Mouse (Mus musculus): ENCODE measurements at regions not wholly inside any gene's neighbourhood (a gene's known extent, or its start where the extent isn't known, plus 50 kb on each side); places are given as distances from the start of the nearest gene placed in this dataset.

DNA sequence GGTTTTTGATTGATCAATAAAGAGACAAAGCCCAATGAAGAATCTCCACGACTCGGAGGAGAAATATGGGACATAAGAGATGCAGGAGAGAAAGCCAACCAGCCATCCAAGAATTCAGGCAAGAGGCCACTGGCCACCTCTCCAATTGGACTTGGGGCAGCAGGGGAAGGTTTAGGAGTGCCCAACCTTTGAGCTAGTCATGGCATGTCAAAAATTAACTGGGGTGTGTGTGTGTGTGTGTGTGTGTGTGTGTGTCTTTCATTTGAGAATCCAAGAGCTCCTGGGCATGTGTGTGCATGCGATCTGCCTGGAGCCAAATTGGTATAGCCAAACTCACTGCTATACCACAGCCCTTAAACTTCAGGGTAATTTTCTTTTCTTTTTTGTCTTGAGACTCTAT lies 51.6 kb upstream of the Cecr2 start:
- no peak for ATAC-seq (ENCODE audit: low FRiP score, low TSS enrichment)
- H3K4me1 ChIP-seq (ENCODE audit: control insufficient read depth, insufficient read depth, low read length), result no peaks in the 10 kb centered on the region

DNA sequence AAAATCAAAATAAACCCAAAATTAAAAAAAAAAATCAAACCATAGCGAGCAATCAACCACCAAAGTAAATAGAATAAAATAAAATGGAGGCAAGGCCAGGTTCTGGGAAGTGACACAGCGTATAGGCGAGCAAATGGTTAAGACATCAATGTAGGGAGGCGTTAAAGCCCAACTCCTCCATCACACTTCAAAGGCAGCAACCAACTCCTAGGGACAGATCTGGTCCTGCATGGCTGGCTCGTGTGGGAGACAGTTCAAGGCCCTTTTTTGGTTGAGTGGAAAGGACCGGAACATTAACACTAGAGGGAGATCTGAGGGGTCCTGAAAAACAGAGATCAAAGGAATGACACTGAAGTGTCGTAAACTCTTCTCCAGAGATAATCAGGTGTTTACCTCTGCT lies 53.8 kb upstream of the Cecr2 start:
- 20% methylated on average over 7 of the region's 7 CpGs for WGBS
- H3K9ac ChIP-seq (ENCODE audit: low read depth, low read length), result no peak overlapping the region
- no peaks in the 10 kb centered on the region for H3K27me3 ChIP-seq (ENCODE audit: control insufficient read depth, insufficient read depth, low read length)
- no peaks in the 10 kb centered on the region for H3K36me3 ChIP-seq (ENCODE audit: control insufficient read depth, insufficient read depth, low read length)
- no peak overlapping the region for H3K4me3 ChIP-seq (ENCODE audit: low read length)
- ATAC-seq (ENCODE audit: low FRiP score, low TSS enrichment), result peak; percentile 83
- H3K9me3 ChIP-seq (ENCODE audit: control insufficient read depth, low read length), result no peaks in the 10 kb centered on the region
- H3K4me1 ChIP-seq (ENCODE audit: control insufficient read depth, insufficient read depth, low read length), result no peaks in the 10 kb centered on the region
- H3K4me2 ChIP-seq (replicated peaks; ENCODE audit: low read depth, low read length), result no peak overlapping the region
- no peak overlapping the region for H3K27ac ChIP-seq (ENCODE audit: low read depth, low read length)

More for the DNA sequence above, 51.6 kb upstream of the Cecr2 start:
- H3K9ac ChIP-seq (ENCODE audit: low read depth, low read length), result no peak overlapping the region
- no peaks in the 10 kb centered on the region for H3K27me3 ChIP-seq (ENCODE audit: control insufficient read depth, insufficient read depth, low read length)
- WGBS, result 93% methylated on average over 3 of the region's 3 CpGs
- no peaks in the 10 kb centered on the region for H3K9me3 ChIP-seq (ENCODE audit: control insufficient read depth, low read length)
- no peak overlapping the region for H3K4me2 ChIP-seq (replicated peaks; ENCODE audit: low read depth, low read length)
- H3K27ac ChIP-seq (ENCODE audit: low read depth, low read length), result no peak overlapping the region
- H3K36me3 ChIP-seq (ENCODE audit: control insufficient read depth, insufficient read depth, low read length), result no peaks in the 10 kb centered on the region
- H3K4me3 ChIP-seq (ENCODE audit: low read length), result no peak overlapping the region

DNA sequence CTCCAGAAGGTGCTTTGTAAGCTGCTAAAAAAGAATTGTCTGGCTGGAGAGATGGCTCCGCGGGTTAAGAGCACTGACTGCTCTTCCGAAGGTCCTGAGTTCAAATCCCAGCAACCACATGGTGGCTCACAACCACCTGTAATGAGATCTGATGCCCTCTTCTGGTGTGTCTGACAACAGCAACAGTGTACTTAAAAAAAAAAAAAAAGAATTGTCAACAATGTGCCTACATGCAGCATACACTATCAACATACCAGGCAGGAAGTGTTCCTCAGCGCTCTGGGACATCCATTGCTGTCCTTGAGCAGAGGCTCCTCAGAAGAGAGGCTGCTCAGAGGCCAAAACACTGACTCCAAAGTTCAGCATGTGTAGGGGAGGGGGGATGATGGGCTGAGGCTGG lies 56.3 kb upstream of the Cecr2 start:
- no peak for ATAC-seq (ENCODE audit: low FRiP score, low TSS enrichment)
- 86% methylated on average over 4 of the region's 4 CpGs for WGBS
- H3K4me3 ChIP-seq (ENCODE audit: low read length), result no peak overlapping the region
- no peaks in the 10 kb centered on the region for H3K27me3 ChIP-seq (ENCODE audit: control insufficient read depth, insufficient read depth, low read length)
- H3K9me3 ChIP-seq (ENCODE audit: control insufficient read depth, low read length), result no peaks in the 10 kb centered on the region
- H3K27ac ChIP-seq (ENCODE audit: low read depth, low read length), result no peak overlapping the region
- no peaks in the 10 kb centered on the region for H3K36me3 ChIP-seq (ENCODE audit: control insufficient read depth, insufficient read depth, low read length)
- H3K4me1 ChIP-seq (ENCODE audit: control insufficient read depth, insufficient read depth, low read length), result no peaks in the 10 kb centered on the region
- H3K9ac ChIP-seq (ENCODE audit: low read depth, low read length), result no peak overlapping the region
- no peak overlapping the region for H3K4me2 ChIP-seq (replicated peaks; ENCODE audit: low read depth, low read length)

DNA sequence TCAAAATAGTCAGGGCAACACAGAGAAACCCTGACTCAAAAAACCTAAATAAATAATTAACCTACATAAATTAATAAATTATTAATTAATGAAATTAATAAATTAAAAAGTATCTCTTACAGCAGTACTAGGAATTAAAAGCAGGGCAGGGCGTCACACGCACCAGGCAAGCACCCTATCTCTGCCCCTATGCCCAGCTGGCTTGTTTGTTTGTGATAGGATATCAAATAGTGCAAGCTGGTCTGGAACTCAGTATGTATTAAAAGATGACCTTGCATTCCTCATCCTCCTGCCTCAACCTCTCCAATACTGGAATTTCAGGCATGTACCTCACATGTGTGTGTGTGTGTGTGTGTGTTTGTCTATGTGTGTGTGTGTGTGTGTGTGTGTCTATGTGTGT lies 60.7 kb upstream of the Cecr2 start:
- Histone ChIP-seq H3K36me3 (ENCODE audit: control insufficient read depth, insufficient read depth, low read length) (no peaks in the 10 kb centered on the region), H3K4me2 (replicated peaks; ENCODE audit: low read depth, low read length) (no peak overlapping the region), H3K27ac (ENCODE audit: low read depth, low read length) (no peak overlapping the region), H3K9me3 (ENCODE audit: control insufficient read depth, low read length) (no peaks in the 10 kb centered on the region), H3K27me3 (ENCODE audit: control insufficient read depth, insufficient read depth, low read length) (no peaks in the 10 kb centered on the region), H3K4me3 (ENCODE audit: low read length) (no peak overlapping the region), H3K9ac (ENCODE audit: low read depth, low read length) (no peak overlapping the region), H3K4me1 (ENCODE audit: control insufficient read depth, insufficient read depth, low read length) (no peaks in the 10 kb centered on the region)
- no peak for ATAC-seq (ENCODE audit: low FRiP score, low TSS enrichment)
- WGBS, result 93% methylated on average over 2 of the region's 2 CpGs

DNA sequence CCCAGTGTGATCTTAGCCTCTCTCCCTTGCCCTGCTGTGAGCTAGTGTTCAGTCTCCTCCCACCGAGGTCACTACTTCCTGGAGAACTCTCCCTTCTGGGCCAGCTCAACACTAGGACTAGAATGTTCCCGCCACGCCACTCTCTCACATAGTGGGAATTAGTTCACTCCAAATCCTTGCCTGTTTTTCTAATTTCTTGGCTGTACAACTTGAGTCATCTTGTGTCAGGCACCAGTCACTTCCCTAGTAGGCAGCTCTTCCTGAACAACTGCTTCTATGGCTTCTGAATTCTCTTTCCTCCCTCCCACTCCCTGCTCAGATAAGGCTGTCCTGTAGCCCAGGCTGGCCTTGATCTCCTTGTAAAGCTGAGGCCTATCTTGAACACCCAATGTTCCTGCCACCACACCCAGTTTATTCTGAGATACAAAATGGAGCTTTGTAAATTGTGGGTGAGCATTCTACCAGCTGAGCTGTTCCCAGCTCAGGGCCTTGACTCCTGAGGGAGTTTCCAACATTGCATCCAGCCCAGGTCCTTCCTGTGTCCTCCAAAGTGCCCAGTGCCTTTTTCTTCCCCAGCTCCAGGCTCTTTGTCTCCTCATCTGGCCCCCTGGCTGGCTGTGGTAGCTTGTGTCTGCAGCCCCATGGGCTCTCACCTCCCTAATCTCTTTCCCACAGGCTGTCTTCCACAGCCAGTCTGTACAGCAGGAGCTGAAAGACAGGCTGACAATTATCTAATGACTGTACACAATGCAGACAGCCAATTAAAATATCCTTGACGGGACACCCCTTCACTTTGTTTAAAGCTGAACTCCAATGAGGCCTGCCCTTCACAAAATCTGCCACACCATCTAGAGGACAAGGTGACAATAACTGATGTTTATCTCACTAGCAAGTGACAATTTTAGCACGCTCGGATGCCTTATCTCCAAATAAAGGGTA lies 61.9 kb upstream of the Cecr2 start:
- WGBS, result 48% methylated on average over 6 of the region's 6 CpGs
- H3K36me3 ChIP-seq (ENCODE audit: control insufficient read depth, insufficient read depth, low read length), result no peaks in the 10 kb centered on the region
- H3K4me2 ChIP-seq (replicated peaks; ENCODE audit: low read depth, low read length), result no peak overlapping the region
- H3K27ac ChIP-seq (ENCODE audit: low read depth, low read length), result no peak overlapping the region
- no peaks in the 10 kb centered on the region for H3K4me1 ChIP-seq (ENCODE audit: control insufficient read depth, insufficient read depth, low read length)
- H3K4me3 ChIP-seq (ENCODE audit: low read length), result no peak overlapping the region
- no peaks in the 10 kb centered on the region for H3K27me3 ChIP-seq (ENCODE audit: control insufficient read depth, insufficient read depth, low read length)
- no peak for ATAC-seq (ENCODE audit: low FRiP score, low TSS enrichment)
- no peaks in the 10 kb centered on the region for H3K9me3 ChIP-seq (ENCODE audit: control insufficient read depth, low read length)
- no peak overlapping the region for H3K9ac ChIP-seq (ENCODE audit: low read depth, low read length)

DNA sequence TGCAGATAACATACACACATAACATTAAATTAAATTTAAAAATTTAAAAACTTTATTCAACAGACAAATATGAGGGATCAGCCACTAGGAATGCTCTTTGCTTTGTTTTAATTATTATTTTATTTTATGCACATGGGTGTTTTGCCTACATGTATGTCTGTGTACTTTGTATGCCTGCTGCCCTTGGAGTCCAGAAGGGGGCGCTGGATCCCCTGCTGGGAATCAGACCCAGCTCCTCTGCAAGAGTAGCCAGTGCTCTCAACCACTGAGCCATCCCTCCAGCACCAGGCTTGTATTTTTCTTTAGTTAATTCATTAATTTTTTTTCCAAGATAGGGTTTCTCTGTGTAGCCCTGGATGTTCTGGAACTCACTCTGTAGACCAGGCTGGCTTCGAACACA lies 62.7 kb upstream of the Cecr2 start:
- Histone ChIP-seq H3K27me3 (ENCODE audit: control insufficient read depth, insufficient read depth, low read length) (no peaks in the 10 kb centered on the region), H3K4me3 (ENCODE audit: low read length) (no peak overlapping the region), H3K27ac (ENCODE audit: low read depth, low read length) (no peak overlapping the region), H3K9me3 (ENCODE audit: control insufficient read depth, low read length) (no peaks in the 10 kb centered on the region), H3K4me1 (ENCODE audit: control insufficient read depth, insufficient read depth, low read length) (no peaks in the 10 kb centered on the region), H3K9ac (ENCODE audit: low read depth, low read length) (no peak overlapping the region), H3K4me2 (replicated peaks; ENCODE audit: low read depth, low read length) (no peak overlapping the region), H3K36me3 (ENCODE audit: control insufficient read depth, insufficient read depth, low read length) (no peaks in the 10 kb centered on the region)
- 57% methylated on average over 2 of the region's 2 CpGs for WGBS
- ATAC-seq (ENCODE audit: low FRiP score, low TSS enrichment), result no peak

DNA sequence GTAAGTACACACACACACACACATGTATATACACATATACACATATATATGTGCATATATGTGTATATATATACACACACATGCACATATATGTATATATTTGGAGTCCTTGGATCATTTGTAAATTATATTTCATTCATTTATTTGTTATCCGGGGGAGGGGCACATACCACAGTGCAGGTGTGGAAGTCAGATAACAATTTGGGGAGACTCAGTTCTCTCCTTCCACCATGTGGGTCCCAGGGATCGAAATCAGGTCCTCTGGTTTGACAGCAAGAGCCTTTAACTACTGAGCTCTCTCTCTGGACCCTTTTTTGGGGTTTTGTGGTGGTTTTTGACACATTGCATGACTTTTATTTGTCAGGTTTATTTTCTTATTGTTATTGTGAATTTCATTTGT lies 65.8 kb upstream of the Cecr2 start:
- WGBS, result 87% methylated on average over 2 of the region's 2 CpGs
- Histone ChIP-seq H3K4me2 (replicated peaks; ENCODE audit: low read depth, low read length) (no peak overlapping the region), H3K4me3 (ENCODE audit: low read length) (no peak overlapping the region), H3K27ac (ENCODE audit: low read depth, low read length) (no peak overlapping the region), H3K4me1 (ENCODE audit: control insufficient read depth, insufficient read depth, low read length) (no peaks in the 10 kb centered on the region), H3K9ac (ENCODE audit: low read depth, low read length) (no peak overlapping the region), H3K27me3 (ENCODE audit: control insufficient read depth, insufficient read depth, low read length) (no peaks in the 10 kb centered on the region), H3K36me3 (ENCODE audit: control insufficient read depth, insufficient read depth, low read length) (no peaks in the 10 kb centered on the region), H3K9me3 (ENCODE audit: control insufficient read depth, low read length) (no peaks in the 10 kb centered on the region)
- ATAC-seq (ENCODE audit: low FRiP score, low TSS enrichment), result no peak

DNA sequence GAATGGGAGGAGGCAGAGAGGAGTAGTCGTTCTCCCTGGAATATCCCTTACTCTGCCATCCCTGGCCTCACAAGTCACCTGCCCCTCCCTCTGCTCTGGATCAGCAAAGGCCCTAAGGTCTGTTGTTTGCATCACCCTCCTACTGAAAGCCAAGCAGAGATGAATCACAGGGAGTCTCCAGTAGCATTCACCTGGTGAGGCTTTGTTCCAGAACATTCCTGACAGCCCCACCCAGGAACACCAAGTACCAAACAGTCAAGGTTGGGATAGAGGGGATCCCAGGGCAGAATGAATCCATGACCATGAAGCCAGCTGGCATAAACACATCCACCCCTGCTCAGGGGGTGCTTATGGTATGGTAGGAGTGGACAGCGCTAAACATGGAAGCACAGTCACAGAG lies 67.4 kb upstream of the Hdhd5 start:
- Histone ChIP-seq H3K27me3 (ENCODE audit: control insufficient read depth, insufficient read depth, low read length) (no peaks in the 10 kb centered on the region), H3K9ac (ENCODE audit: low read depth, low read length) (no peak overlapping the region), H3K27ac (ENCODE audit: low read depth, low read length) (no peak overlapping the region), H3K36me3 (ENCODE audit: control insufficient read depth, insufficient read depth, low read length) (no peaks in the 10 kb centered on the region), H3K4me2 (replicated peaks; ENCODE audit: low read depth, low read length) (no peak overlapping the region), H3K9me3 (ENCODE audit: control insufficient read depth, low read length) (no peaks in the 10 kb centered on the region), H3K4me3 (ENCODE audit: low read length) (no peak overlapping the region), H3K4me1 (ENCODE audit: control insufficient read depth, insufficient read depth, low read length) (no peaks in the 10 kb centered on the region)
- ATAC-seq (ENCODE audit: low FRiP score, low TSS enrichment), result no peak
- WGBS, result 75% methylated on average over 2 of the region's 2 CpGs

DNA sequence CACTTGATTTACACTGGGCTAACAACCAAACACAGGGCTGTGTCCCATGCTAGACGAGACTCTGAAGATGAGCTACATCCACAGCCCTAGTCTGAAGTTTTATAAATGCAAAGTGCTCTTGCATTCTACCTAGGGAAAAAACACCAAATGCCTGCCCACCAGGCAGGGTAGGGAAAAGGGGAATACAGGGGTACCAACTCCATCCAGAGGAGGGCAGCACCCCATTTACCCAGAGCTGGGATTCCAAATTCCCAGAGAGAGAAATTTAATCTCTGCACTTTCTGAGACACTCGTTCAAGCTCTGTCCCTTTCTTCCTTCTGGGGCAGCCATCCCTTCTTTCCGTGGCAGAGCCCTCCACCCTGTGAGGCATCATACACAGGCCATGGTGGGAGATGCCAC lies 66.8 kb upstream of the Hdhd5 start:
- H3K36me3 ChIP-seq (ENCODE audit: control insufficient read depth, insufficient read depth, low read length), result no peaks in the 10 kb centered on the region
- H3K4me1 ChIP-seq (ENCODE audit: control insufficient read depth, insufficient read depth, low read length), result peaks cover under 1% of the 10 kb centered on the region; the same call in 1 of the 2 replicates
- no peak for ATAC-seq (ENCODE audit: low FRiP score, low TSS enrichment)
- H3K27me3 ChIP-seq (ENCODE audit: control insufficient read depth, insufficient read depth, low read length), result no peaks in the 10 kb centered on the region
- no peaks in the 10 kb centered on the region for H3K9me3 ChIP-seq (ENCODE audit: control insufficient read depth, low read length)
- H3K4me3 ChIP-seq (ENCODE audit: low read length), result no peak overlapping the region
- no peak overlapping the region for H3K27ac ChIP-seq (ENCODE audit: low read depth, low read length)
- WGBS, result 34% methylated on average over 3 of the region's 3 CpGs
- no peak overlapping the region for H3K9ac ChIP-seq (ENCODE audit: low read depth, low read length)
- H3K4me2 ChIP-seq (replicated peaks; ENCODE audit: low read depth, low read length), result no peak overlapping the region

Data from kidney, embryonic 14.5 days (tissue).